In genomic region chr5:64865219-64865964, GRCm38 (mm10) we compare ENCODE assay signal across 10 mouse cellular contexts.
DNase-seq lines count a peak whose midpoint lies in the region; ATAC-seq and TF ChIP-seq lines count a peak whose summit lies in the region.
"Had no signal": no experiment of that assay in that cellular context is flagged by ENCODE, and none has a peak within 500 bp of the region (broad histone marks: within the 10 kb centered on the region; RNA-seq: fewer than 3 reads in every experiment).

No protein-coding gene starts in this region.

- H3K4me1 ChIP-seq in kidney, embryonic 14.5 days (ENCODE audit: control insufficient read depth, insufficient read depth, low read length): peaks cover 26% of the 10 kb centered on the region
- peaks cover 44% of the 10 kb centered on the region for H3K4me1 ChIP-seq in intestine, embryonic 14.5 days (replicated peaks; ENCODE audit: control insufficient read depth, insufficient read depth, low read length)

- intact Hi-C loops in left cerebral cortex, adult 2 months (cut with DNase I): loop anchor here (2.0 kb wide), 1 partner anchor 53 kb away; no protein-coding TSS in a partner anchor

- no peak for DNase-seq in kidney, postnatal 36 days
- peak; percentile 60 for DNase-seq in ES-CJ7 (ENCODE audit: low read depth, low spot score)
- DNase-seq in intestine, embryonic 14.5 days (ENCODE audit: low spot score): no peak
- no peak for DNase-seq in embryo, embryonic 11 days
- DNase-seq in left cerebral cortex, adult 2 months (ENCODE audit: extremely low spot score in 1 of 2, low spot score in 2 of 2): no peak
- DNase-seq in testis, postnatal 10 days (ENCODE audit: low spot score): no peak
- DNase-seq: cerebellum, adult 11 months had no signal

- no peak overlapping the region for H3K4me3 ChIP-seq in kidney, embryonic 14.5 days (ENCODE audit: low read length)
- no peak overlapping the region for H3K4me3 ChIP-seq in intestine, embryonic 14.5 days (ENCODE audit: low read depth, low read length)
- no peak overlapping the region for H3K4me3 ChIP-seq in left cerebral cortex, adult 2 months
- H3K4me3 ChIP-seq: forebrain, embryonic 13.5 days had no signal

- H3K9me3 ChIP-seq in kidney, embryonic 14.5 days (ENCODE audit: control insufficient read depth, low read length): no peaks in the 10 kb centered on the region; the same call in 1 of the 2 replicates
- H3K9me3 ChIP-seq in intestine, embryonic 14.5 days (ENCODE audit: control insufficient read depth, low read length): no peaks in the 10 kb centered on the region

- 67% methylated on average over 12 of the region's 12 CpGs for WGBS in kidney, embryonic 14.5 days
- 61% methylated on average over 12 of the region's 12 CpGs for WGBS in intestine, embryonic 14.5 days

- ATAC-seq in kidney, embryonic 14.5 days (ENCODE audit: low FRiP score, low TSS enrichment): peak; percentile 9; the same call in 1 of the 2 replicates
- peak; percentile 5; the same call in 1 of the 2 replicates for ATAC-seq in intestine, embryonic 14.5 days (replicated peaks; ENCODE audit: low FRiP score, low TSS enrichment, low read depth)
- peak; percentile 21; the same call in 1 of the 2 replicates for ATAC-seq in megakaryocyte progenitor cell, adult 5-6 weeks (replicated peaks; ENCODE audit: poor library complexity)
- ATAC-seq: forebrain, embryonic 13.5 days had no signal

- H3K4me2 ChIP-seq in kidney, embryonic 14.5 days (replicated peaks; ENCODE audit: low read depth, low read length): no peak overlapping the region
- no peak overlapping the region for H3K4me2 ChIP-seq in intestine, embryonic 14.5 days (ENCODE audit: low read length)
- H3K4me2 ChIP-seq: forebrain, embryonic 13.5 days had no signal

- H3K27ac ChIP-seq in kidney, embryonic 14.5 days (ENCODE audit: low read depth, low read length): peak overlapping the region; percentile 62; the same call in 1 of the 2 replicates
- H3K27ac ChIP-seq in intestine, embryonic 14.5 days (ENCODE audit: low read depth): peak overlapping the region; percentile 83
- H3K27ac ChIP-seq in left cerebral cortex, adult 2 months: no peak overlapping the region
- H3K27ac ChIP-seq: forebrain, embryonic 13.5 days had no signal

- no peaks in the 10 kb centered on the region for H3K27me3 ChIP-seq in kidney, embryonic 14.5 days (ENCODE audit: control insufficient read depth, insufficient read depth, low read length)
- no peaks in the 10 kb centered on the region for H3K27me3 ChIP-seq in intestine, embryonic 14.5 days (replicated peaks; ENCODE audit: control insufficient read depth, insufficient read depth, low read length)
- H3K27me3 ChIP-seq: forebrain, embryonic 13.5 days had no signal

- no peak overlapping the region for H3K9ac ChIP-seq in kidney, embryonic 14.5 days (ENCODE audit: low read depth, low read length)
- H3K9ac ChIP-seq in intestine, embryonic 14.5 days (ENCODE audit: low read length): no peak overlapping the region
- H3K9ac ChIP-seq: forebrain, embryonic 13.5 days had no signal

- TF ChIP-seq CTCF in left cerebral cortex, adult 2 months (IDR thresholded peaks at IDR 0.05): no peak

- no peaks in the 10 kb centered on the region for H3K36me3 ChIP-seq in kidney, embryonic 14.5 days (ENCODE audit: control insufficient read depth, insufficient read depth, low read length)
- H3K36me3 ChIP-seq in intestine, embryonic 14.5 days (ENCODE audit: control insufficient read depth, insufficient read depth, low read length): no peaks in the 10 kb centered on the region
